Mouse (Mus musculus) adrenal gland, postnatal 25 days (tissue): ENCODE results near the gene Gm7697. TPM values are rescaled to one million over a fixed set of nuclear protein-coding genes. Genes with fewer than 3 reads are reported as not detected.
A peak's percentile ranks its signal among the peaks of the same experiment; 100 is the strongest.
"Not testable (repeated sequence)": the region's sequence is repeated elsewhere in the genome, so short reads cannot be mapped to it uniquely, and the experiment has no call there.

Experiments
- DNase-seq: peaks from one replicate; pipeline ENCODE4 v3.0.0; 2021; ENCODE audit warnings: mixed read lengths
- long read RNA-seq: library from polyadenylated mRNA; stranded (forward); transcript quantifications from one replicate; pipeline ENCODE4 v2.0.0, GENCODE M21; 2021
- total RNA-seq: library from RNA; stranded (reverse); gene quantifications from 2 replicates; pipeline ENCODE4 v1.2.3, GENCODE M21; 2021

Gm7697 gene
- not detected in 2 replicates for total RNA-seq
- long read RNA-seq = 0 reads

- DNase-seq = not testable (repeated sequence)
Observed at GRCm38 (mm10) chr8:69522876-69523275, at the start of gene Gm7697. Gene Gm7697, minus strand, starts transcription at chr8:69522976.

GRCm38 (mm10) chr8:69551249-69551648, 28.5 kb upstream of the Gm7697 start:
- not testable (repeated sequence) for DNase-seq

DNA sequence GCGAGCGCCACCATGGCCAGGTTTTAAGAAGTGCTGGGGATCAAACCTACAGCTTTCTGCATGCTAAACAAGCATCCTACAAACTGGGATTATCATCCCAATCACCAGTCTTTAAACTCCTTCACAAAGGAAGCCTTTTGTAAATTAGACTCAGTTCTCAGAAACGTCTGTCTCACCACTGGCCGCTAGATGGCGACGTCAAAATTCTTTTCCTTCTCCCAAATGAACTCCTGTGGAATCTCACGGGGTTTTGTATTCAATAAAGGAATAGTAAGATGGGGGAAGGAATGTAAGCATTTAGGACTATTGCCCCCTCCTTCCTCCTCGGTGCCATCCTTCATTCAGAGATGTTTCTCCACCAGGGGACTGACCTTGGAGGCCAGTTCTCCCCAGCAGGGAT, 26.8 kb upstream of the Gm7697 start:
- peak; percentile 47 for DNase-seq

GRCm38 (mm10) chr8:69548114-69548513, 25.3 kb upstream of the Gm7697 start:
- DNase-seq = not testable (repeated sequence)

- not testable (repeated sequence) for DNase-seq
Observed at GRCm38 (mm10) chr8:69547208-69547607, 24.4 kb upstream of the Gm7697 start.

DNA sequence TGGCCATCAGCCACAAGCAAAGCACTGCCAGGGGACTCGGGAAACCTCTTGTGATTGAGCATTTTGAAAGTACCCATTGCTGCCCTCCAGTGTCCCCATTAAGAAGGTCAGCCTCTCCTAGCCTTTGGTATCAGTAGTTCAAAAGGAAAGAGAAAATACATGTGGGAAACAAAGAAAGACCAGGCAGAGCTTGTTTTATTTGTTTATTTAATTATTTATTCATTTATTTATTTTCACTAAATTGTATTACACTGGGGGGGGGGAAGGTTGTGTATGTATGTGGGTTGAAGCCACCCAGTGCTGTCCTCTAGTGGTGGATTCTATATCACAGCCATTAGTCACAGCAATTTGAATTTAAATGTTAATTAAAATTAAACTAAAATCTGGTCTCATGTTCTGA, 22.2 kb upstream of the Gm7697 start:
- not testable (repeated sequence) for DNase-seq

GRCm38 (mm10) chr8:69544511-69544910, 21.7 kb upstream of the Gm7697 start:
- DNase-seq = not testable (repeated sequence)

DNA sequence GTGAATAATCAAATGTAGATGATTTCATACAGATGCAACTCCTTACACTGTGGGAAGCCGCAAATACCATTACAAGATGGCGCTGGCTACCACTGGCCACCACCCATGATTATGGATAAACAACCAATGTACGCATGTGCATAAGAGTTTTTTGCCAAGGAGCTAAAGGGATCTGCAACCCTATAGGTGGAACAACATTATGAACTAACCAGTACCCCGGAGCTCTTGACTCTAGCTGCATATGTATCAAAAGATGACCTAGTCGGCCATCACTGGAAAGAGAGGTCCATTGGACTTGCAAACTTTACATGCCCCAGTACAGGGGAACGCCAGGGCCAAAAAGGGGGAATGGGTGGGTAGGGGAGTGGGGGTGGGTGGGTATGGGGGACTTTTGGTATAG, 21.2 kb upstream of the Gm7697 start:
- not testable (repeated sequence) for DNase-seq

DNA sequence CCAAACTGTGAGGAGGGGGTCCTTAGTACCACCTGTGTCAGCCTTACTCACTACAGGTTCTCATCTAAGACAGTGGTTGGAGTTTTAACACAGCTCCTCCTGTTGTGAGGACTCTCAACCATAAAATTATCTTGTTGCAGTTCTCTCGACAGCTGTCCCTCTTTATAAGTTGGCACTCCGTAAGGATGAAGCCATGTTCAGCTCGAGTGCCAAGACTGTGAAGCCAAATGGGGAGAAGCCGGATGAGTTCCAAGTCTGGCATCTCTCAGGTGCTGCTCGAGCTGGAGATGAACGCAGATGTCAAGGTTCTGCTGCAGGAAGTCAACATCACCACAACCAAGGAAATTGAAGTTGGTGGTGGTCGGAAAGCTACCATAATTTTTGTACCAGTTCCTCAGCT, 18.0 kb upstream of the Gm7697 start:
- DNase-seq = not testable (repeated sequence)

DNA sequence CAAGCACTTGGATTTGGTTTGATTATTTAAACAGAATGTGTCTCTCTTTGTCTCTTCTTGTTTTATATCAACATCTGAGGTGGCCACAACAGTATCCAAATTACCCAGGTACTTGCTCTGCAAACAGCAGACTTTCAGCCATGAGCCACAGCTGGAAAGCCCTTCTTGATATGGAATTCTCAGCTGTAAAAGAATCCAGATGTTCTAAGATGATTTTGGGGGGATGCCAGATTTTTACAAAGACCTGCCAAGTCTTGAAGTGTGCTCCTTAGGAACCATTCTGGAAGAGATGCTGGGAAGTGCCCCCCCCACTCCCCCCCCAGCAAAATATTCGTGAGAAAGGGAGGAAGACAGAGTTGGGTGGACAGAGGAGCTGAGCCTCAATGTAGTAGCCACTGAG, 17.6 kb upstream of the Gm7697 start:
- DNase-seq = not testable (repeated sequence)

DNA sequence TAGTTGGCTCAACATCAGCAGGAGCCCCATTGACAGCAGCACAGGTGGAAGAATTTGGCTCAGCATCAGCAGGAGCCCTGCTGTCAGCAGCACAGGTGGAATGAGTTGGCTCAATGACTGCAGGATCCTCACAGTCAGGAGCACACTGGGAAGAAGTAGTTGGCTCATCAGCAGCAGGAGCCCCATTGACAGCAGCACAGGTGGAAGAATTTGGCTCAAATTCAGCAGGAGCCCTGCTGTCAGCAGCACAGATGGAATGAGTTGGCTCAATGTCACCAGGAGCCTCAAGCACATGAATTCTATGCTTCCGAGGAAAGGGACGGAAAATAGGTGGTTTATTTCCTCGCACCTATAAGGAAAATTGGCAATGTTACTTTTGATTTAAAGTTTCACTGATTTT, 47.8 kb downstream of the Gm7697 start:
- not testable (repeated sequence) for DNase-seq

DNA sequence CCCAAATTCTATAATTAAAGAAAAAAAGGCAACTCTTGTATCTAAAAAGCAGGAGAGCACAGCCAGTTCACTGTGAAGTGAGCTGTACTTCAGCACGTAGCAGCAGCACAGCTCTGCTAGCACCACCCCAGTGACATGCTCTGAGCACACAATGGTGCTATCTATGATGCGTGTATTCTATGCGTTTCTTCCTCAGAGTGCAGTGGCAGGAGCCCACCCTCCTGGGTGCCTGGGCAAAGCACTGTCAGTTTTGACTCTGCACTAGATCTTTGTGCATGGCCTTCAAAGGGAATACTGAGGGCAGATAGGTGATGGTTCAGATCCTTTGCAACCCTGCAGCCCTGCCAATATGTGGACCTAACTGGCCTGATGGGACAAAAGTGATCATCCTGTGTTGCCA, 69.3 kb downstream of the Gm7697 start, which contains the start of gene Gm9495:
Gene Gm9495, minus strand, starts transcription at position 101 of the 400 bp plus-strand sequence.
- not testable (repeated sequence) for DNase-seq

Other genes with a start within 250 kb of the Gm7697 start
- gene Gm9495, start 69.4 kb downstream of the Gm7697 start, total RNA-seq = not detected in 2 replicates
- gene Zfp868, start 102.6 kb upstream of the Gm7697 start, total RNA-seq = 13.8 and 15.0 TPM in 2 replicates
- gene Zfp964, start 131.5 kb upstream of the Gm7697 start, total RNA-seq = 2.2 and 2.9 TPM in 2 replicates
- gene Zfp869, start 187.7 kb upstream of the Gm7697 start, total RNA-seq = 21.9 and 24.9 TPM in 2 replicates
- gene Zfp963, start 227.0 kb upstream of the Gm7697 start, total RNA-seq = 3.4 and 4.9 TPM in 2 replicates